Mouse (Mus musculus): ENCODE data around the gene Tspan5. TPM values are rescaled to one million over a fixed set of nuclear protein-coding genes. Genes with fewer than 3 reads are reported as not detected.

Tspan5 gene
- polyA plus RNA-seq, 1 experiment: 36.4 TPM

- Histone ChIP-seq H3K4me3 (ENCODE audit: low read depth, low read length) (no peak overlapping the region), H3K4me1 (ENCODE audit: control insufficient read depth, insufficient read depth, insufficient read length, low read length) (peaks cover 3% of the 10 kb centered on the region; the same call in 1 of the 2 replicates), H3K27ac (ENCODE audit: insufficient read depth, low read depth, low read length) (no peak overlapping the region), H3K27me3 (ENCODE audit: control insufficient read depth, insufficient read depth, low read length) (no peaks in the 10 kb centered on the region), H3K36me3 (ENCODE audit: control insufficient read depth, insufficient read depth, low read length) (no peaks in the 10 kb centered on the region)
- TF ChIP-seq POLR2A (IDR thresholded peaks at IDR 0.05; ENCODE audit: low read depth, low read length) (no peak), CTCF (IDR thresholded peaks at IDR 0.05; ENCODE audit: extremely low read depth, insufficient read length, insufficient replicate concordance, low read depth, low read length) (no peak)
- 87% methylated on average over 3 of the region's 3 CpGs for WGBS
These were observed 13.2 kb upstream of the Tspan5 start for GRCm38 (mm10) chr3:138728840-138729239.

GRCm38 (mm10) chr3:138730812-138731211, 11.2 kb upstream of the Tspan5 start:
- TF ChIP-seq CTCF (IDR thresholded peaks at IDR 0.05; ENCODE audit: extremely low read depth, insufficient read length, insufficient replicate concordance, low read depth, low read length) (no peak), POLR2A (IDR thresholded peaks at IDR 0.05; ENCODE audit: low read depth, low read length) (no peak)
- Histone ChIP-seq H3K4me3 (ENCODE audit: low read depth, low read length) (no peak overlapping the region), H3K36me3 (ENCODE audit: control insufficient read depth, insufficient read depth, low read length) (no peaks in the 10 kb centered on the region), H3K4me1 (ENCODE audit: control insufficient read depth, insufficient read depth, insufficient read length, low read length) (peaks cover 3% of the 10 kb centered on the region; the same call in 1 of the 2 replicates), H3K27me3 (ENCODE audit: control insufficient read depth, insufficient read depth, low read length) (no peaks in the 10 kb centered on the region), H3K27ac (ENCODE audit: insufficient read depth, low read depth, low read length) (no peak overlapping the region)
- WGBS: 63% methylated on average over 3 of the region's 3 CpGs

GRCm38 (mm10) chr3:138735760-138736159, 6.2 kb upstream of the Tspan5 start:
- no peak overlapping the region for H3K4me3 ChIP-seq (ENCODE audit: low read depth, low read length)
- TF ChIP-seq POLR2A (IDR thresholded peaks at IDR 0.05; ENCODE audit: low read depth, low read length) (no peak), CTCF (IDR thresholded peaks at IDR 0.05; ENCODE audit: extremely low read depth, insufficient read length, insufficient replicate concordance, low read depth, low read length) (no peak)
- H3K27ac ChIP-seq (ENCODE audit: insufficient read depth, low read depth, low read length): no peak overlapping the region
- H3K27me3 ChIP-seq (ENCODE audit: control insufficient read depth, insufficient read depth, low read length): no peaks in the 10 kb centered on the region
- WGBS: 89% methylated on average over 5 of the region's 5 CpGs
- no peaks in the 10 kb centered on the region for H3K36me3 ChIP-seq (ENCODE audit: control insufficient read depth, insufficient read depth, low read length)
- H3K4me1 ChIP-seq (ENCODE audit: control insufficient read depth, insufficient read depth, insufficient read length, low read length): peaks cover 9% of the 10 kb centered on the region; the same call in 1 of the 2 replicates

GRCm38 (mm10) chr3:138739150-138739700, 2.8 kb upstream of the Tspan5 start:
- TF ChIP-seq POLR2A (IDR thresholded peaks at IDR 0.05; ENCODE audit: low read depth, low read length): no peak
- no peak for TF ChIP-seq CTCF (IDR thresholded peaks at IDR 0.05; ENCODE audit: extremely low read depth, insufficient read length, insufficient replicate concordance, low read depth, low read length)
- Histone ChIP-seq H3K36me3 (ENCODE audit: control insufficient read depth, insufficient read depth, low read length) (no peaks in the 10 kb centered on the region), H3K4me1 (ENCODE audit: control insufficient read depth, insufficient read depth, insufficient read length, low read length) (peaks cover 19% of the 10 kb centered on the region), H3K4me3 (ENCODE audit: low read depth, low read length) (no peak overlapping the region), H3K27me3 (ENCODE audit: control insufficient read depth, insufficient read depth, low read length) (no peaks in the 10 kb centered on the region), H3K27ac (ENCODE audit: insufficient read depth, low read depth, low read length) (peak overlapping the region; percentile 86)
- WGBS: 20% methylated on average over 4 of the region's 4 CpGs

- peaks cover 19% of the 10 kb centered on the region for H3K4me1 ChIP-seq (ENCODE audit: control insufficient read depth, insufficient read depth, insufficient read length, low read length)
- no peaks in the 10 kb centered on the region for H3K27me3 ChIP-seq (ENCODE audit: control insufficient read depth, insufficient read depth, low read length)
- H3K36me3 ChIP-seq (ENCODE audit: control insufficient read depth, insufficient read depth, low read length): no peaks in the 10 kb centered on the region
- H3K4me3 ChIP-seq (ENCODE audit: low read depth, low read length): no peak overlapping the region
- H3K27ac ChIP-seq (ENCODE audit: insufficient read depth, low read depth, low read length): peak overlapping the region; percentile 23; the same call in 1 of the 2 replicates
- TF ChIP-seq POLR2A (IDR thresholded peaks at IDR 0.05; ENCODE audit: low read depth, low read length): no peak
- TF ChIP-seq CTCF (IDR thresholded peaks at IDR 0.05; ENCODE audit: extremely low read depth, insufficient read length, insufficient replicate concordance, low read depth, low read length): no peak
- WGBS: 59% methylated on average over 3 of the region's 3 CpGs
These were observed 1.7 kb upstream of the Tspan5 start for GRCm38 (mm10) chr3:138740291-138740690.

GRCm38 (mm10) chr3:138740843-138741540, 1.0 kb upstream of the Tspan5 start:
- Histone ChIP-seq H3K4me1 (ENCODE audit: control insufficient read depth, insufficient read depth, insufficient read length, low read length) (peaks cover 19% of the 10 kb centered on the region), H3K36me3 (ENCODE audit: control insufficient read depth, insufficient read depth, low read length) (no peaks in the 10 kb centered on the region), H3K4me3 (ENCODE audit: low read depth, low read length) (no peak overlapping the region), H3K27me3 (ENCODE audit: control insufficient read depth, insufficient read depth, low read length) (no peaks in the 10 kb centered on the region), H3K27ac (ENCODE audit: insufficient read depth, low read depth, low read length) (peak overlapping the region; percentile 55)
- TF ChIP-seq CTCF (IDR thresholded peaks at IDR 0.05; ENCODE audit: extremely low read depth, insufficient read length, insufficient replicate concordance, low read depth, low read length) (no peak), POLR2A (IDR thresholded peaks at IDR 0.05; ENCODE audit: low read depth, low read length) (no peak)
- WGBS: 53% methylated on average over 8 of the region's 8 CpGs

GRCm38 (mm10) chr3:138742566-138742930, 553 bp downstream of the Tspan5 start:
- peaks cover 19% of the 10 kb centered on the region for H3K4me1 ChIP-seq (ENCODE audit: control insufficient read depth, insufficient read depth, insufficient read length, low read length)
- TF ChIP-seq CTCF (IDR thresholded peaks at IDR 0.05; ENCODE audit: extremely low read depth, insufficient read length, insufficient replicate concordance, low read depth, low read length) (no peak), POLR2A (IDR thresholded peaks at IDR 0.05; ENCODE audit: low read depth, low read length) (no peak)
- under 1% methylated on average over 23 of the region's 23 CpGs for WGBS
- H3K36me3 ChIP-seq (ENCODE audit: control insufficient read depth, insufficient read depth, low read length): no peaks in the 10 kb centered on the region
- peak overlapping the region; percentile 11; the same call in 1 of the 2 replicates for H3K27ac ChIP-seq (ENCODE audit: insufficient read depth, low read depth, low read length)
- H3K27me3 ChIP-seq (ENCODE audit: control insufficient read depth, insufficient read depth, low read length): no peaks in the 10 kb centered on the region
- peak overlapping the region; percentile 93 for H3K4me3 ChIP-seq (ENCODE audit: low read depth, low read length)
